Comparison of ENCODE assay signal across 16 mouse cellular contexts in genomic region chr19:27031030-27031700, GRCm38 (mm10).
DNase-seq lines count a peak whose midpoint lies in the region; ATAC-seq and TF ChIP-seq lines count a peak whose summit lies in the region.
"Had no signal": no experiment of that assay in that cellular context is flagged by ENCODE, and none has a peak within 500 bp of the region (broad histone marks: within the 10 kb centered on the region; RNA-seq: fewer than 3 reads in every experiment).

No protein-coding gene starts in this region.

- no peak overlapping the region for H3K27ac ChIP-seq in embryonic facial prominence, embryonic 14.5 days (replicated peaks; ENCODE audit: low read depth, low read length)
- no peak overlapping the region for H3K27ac ChIP-seq in embryonic facial prominence, embryonic 10.5 days (replicated peaks)
- peak overlapping the region; percentile 4; the same call in 1 of the 2 replicates for H3K27ac ChIP-seq in midbrain, embryonic 13.5 days
- H3K27ac ChIP-seq in midbrain, embryonic 11.5 days (ENCODE audit: low read depth, low read length), result no peak overlapping the region
- no peak overlapping the region for H3K27ac ChIP-seq in midbrain, postnatal 0 days (ENCODE audit: low read depth, low read length)
- H3K27ac ChIP-seq: embryonic facial prominence, embryonic 15.5 days; heart, embryonic 15.5 days; limb, embryonic 12.5 days had no signal

- H3K4me2 ChIP-seq in embryonic facial prominence, embryonic 14.5 days (ENCODE audit: low read depth, low read length), result no peak overlapping the region
- no peak overlapping the region for H3K4me2 ChIP-seq in midbrain, embryonic 13.5 days (replicated peaks)
- H3K4me2 ChIP-seq in midbrain, embryonic 11.5 days, result no peak overlapping the region
- H3K4me2 ChIP-seq in midbrain, postnatal 0 days (ENCODE audit: low read depth, low read length, poor library complexity, severe bottlenecking), result 0 out of 2 replicates have a peak overlapping the region, but pooled peaks have one; percentile 12
- H3K4me2 ChIP-seq: embryonic facial prominence, embryonic 15.5 days; heart, embryonic 15.5 days; limb, embryonic 12.5 days had no signal

- no peaks in the 10 kb centered on the region for H3K4me1 ChIP-seq in embryonic facial prominence, embryonic 14.5 days (ENCODE audit: control insufficient read depth, insufficient read depth, low read length)
- H3K4me1 ChIP-seq in embryonic facial prominence, embryonic 10.5 days, result no peaks in the 10 kb centered on the region
- 0 out of 2 replicates have a peak, but pooled peaks cover 2% of the 10 kb centered on the region for H3K4me1 ChIP-seq in midbrain, embryonic 13.5 days (replicated peaks)
- no peaks in the 10 kb centered on the region for H3K4me1 ChIP-seq in midbrain, embryonic 11.5 days (ENCODE audit: control insufficient read depth, insufficient read depth, low read length)
- no peaks in the 10 kb centered on the region; the same call in 1 of the 2 replicates for H3K4me1 ChIP-seq in midbrain, postnatal 0 days (ENCODE audit: insufficient read depth, low read length)
- H3K4me1 ChIP-seq: embryonic facial prominence, embryonic 15.5 days; limb, embryonic 12.5 days had no signal

- no peak for ATAC-seq in embryonic facial prominence, embryonic 14.5 days (ENCODE audit: low read depth)
- ATAC-seq in midbrain, embryonic 13.5 days, result peak; percentile 76
- no peak for ATAC-seq in midbrain, embryonic 11.5 days (ENCODE audit: low FRiP score)
- peak; percentile 68; the same call in 1 of the 2 replicates for ATAC-seq in midbrain, postnatal 0 days (ENCODE audit: low FRiP score)

- H3K9ac ChIP-seq in embryonic facial prominence, embryonic 14.5 days (ENCODE audit: low read depth, low read length), result no peak overlapping the region
- H3K9ac ChIP-seq in midbrain, embryonic 13.5 days (replicated peaks), result no peak overlapping the region
- no peak overlapping the region for H3K9ac ChIP-seq in midbrain, embryonic 11.5 days (ENCODE audit: low read length)
- no peak overlapping the region for H3K9ac ChIP-seq in midbrain, postnatal 0 days (replicated peaks; ENCODE audit: low read length, poor library complexity, severe bottlenecking)
- H3K9ac ChIP-seq: embryonic facial prominence, embryonic 15.5 days; heart, embryonic 15.5 days; limb, embryonic 12.5 days had no signal

- no peaks in the 10 kb centered on the region for H3K27me3 ChIP-seq in embryonic facial prominence, embryonic 14.5 days (replicated peaks; ENCODE audit: control insufficient read depth, insufficient read depth, low read length)
- no peaks in the 10 kb centered on the region for H3K27me3 ChIP-seq in embryonic facial prominence, embryonic 10.5 days (replicated peaks; ENCODE audit: low read depth, poor library complexity, severe bottlenecking)
- H3K27me3 ChIP-seq in midbrain, embryonic 13.5 days, result no peaks in the 10 kb centered on the region
- no peaks in the 10 kb centered on the region for H3K27me3 ChIP-seq in midbrain, embryonic 11.5 days (ENCODE audit: control insufficient read depth, insufficient read depth, low read length)
- H3K27me3 ChIP-seq in midbrain, postnatal 0 days (ENCODE audit: insufficient read depth, low read length), result no peaks in the 10 kb centered on the region
- H3K27me3 ChIP-seq: embryonic facial prominence, embryonic 15.5 days; heart, embryonic 15.5 days; limb, embryonic 12.5 days; megakaryocyte, embryonic 14.5 days had no signal

- WGBS in embryonic facial prominence, embryonic 14.5 days, result 70% methylated on average over 7 of the region's 7 CpGs
- WGBS in embryonic facial prominence, embryonic 10.5 days, result 84% methylated on average over 7 of the region's 7 CpGs
- WGBS in midbrain, embryonic 13.5 days, result 55% methylated on average over 7 of the region's 7 CpGs
- WGBS in midbrain, embryonic 11.5 days, result 79% methylated on average over 7 of the region's 7 CpGs
- 40% methylated on average over 7 of the region's 7 CpGs for WGBS in midbrain, postnatal 0 days

- TF ChIP-seq CTCF in midbrain, postnatal 0 days (IDR thresholded peaks at IDR 0.05), result no peak

- H3K36me3 ChIP-seq in embryonic facial prominence, embryonic 14.5 days (ENCODE audit: control insufficient read depth, insufficient read depth, low read length), result no peaks in the 10 kb centered on the region
- H3K36me3 ChIP-seq in embryonic facial prominence, embryonic 10.5 days (replicated peaks), result no peaks in the 10 kb centered on the region
- H3K36me3 ChIP-seq in midbrain, embryonic 13.5 days, result no peaks in the 10 kb centered on the region
- H3K36me3 ChIP-seq in midbrain, embryonic 11.5 days (ENCODE audit: control insufficient read depth, insufficient read depth, low read length), result no peaks in the 10 kb centered on the region
- no peaks in the 10 kb centered on the region for H3K36me3 ChIP-seq in midbrain, postnatal 0 days (ENCODE audit: insufficient read depth, low read length)
- H3K36me3 ChIP-seq: embryonic facial prominence, embryonic 15.5 days; heart, embryonic 15.5 days; limb, embryonic 12.5 days had no signal

- no peak overlapping the region for H3K4me3 ChIP-seq in embryonic facial prominence, embryonic 14.5 days (ENCODE audit: low read depth, low read length)
- no peak overlapping the region for H3K4me3 ChIP-seq in embryonic facial prominence, embryonic 10.5 days
- no peak overlapping the region for H3K4me3 ChIP-seq in midbrain, embryonic 13.5 days (replicated peaks)
- no peak overlapping the region for H3K4me3 ChIP-seq in midbrain, embryonic 11.5 days (ENCODE audit: low read depth, low read length)
- no peak overlapping the region for H3K4me3 ChIP-seq in midbrain, postnatal 0 days (ENCODE audit: low read depth, low read length)
- H3K4me3 ChIP-seq: embryonic facial prominence, embryonic 15.5 days; heart, embryonic 15.5 days; limb, embryonic 12.5 days; megakaryocyte, embryonic 14.5 days had no signal

- DNase-seq in embryonic facial prominence, embryonic 14.5 days (ENCODE audit: low spot score), result peak; percentile 14
- no peak for DNase-seq in embryonic facial prominence, embryonic 10.5 days (ENCODE audit: low spot score)
- DNase-seq in midbrain, embryonic 11.5 days (ENCODE audit: low spot score, missing footprints), result no peak
- DNase-seq in induced T-regulatory cell, adult 2 months (ENCODE audit: low read depth), result peak; percentile 24
- peak; percentile 50 for DNase-seq in midbrain, postnatal 0 days (ENCODE audit: low spot score)
- DNase-seq in ovary, postnatal 14 days (ENCODE audit: low spot score), result no peak
- no peak for DNase-seq in ovary, adult 18-20 months (ENCODE audit: low spot score)
- DNase-seq: adrenal gland, postnatal 10 days; B cell, adult 2 months; lung, adult 18-20 months; spleen, adult 18-20 months had no signal

- no peaks in the 10 kb centered on the region for H3K9me3 ChIP-seq in embryonic facial prominence, embryonic 14.5 days (ENCODE audit: control insufficient read depth, low read length)
- H3K9me3 ChIP-seq in embryonic facial prominence, embryonic 10.5 days, result no peaks in the 10 kb centered on the region
- H3K9me3 ChIP-seq in midbrain, embryonic 13.5 days, result no peaks in the 10 kb centered on the region
- no peaks in the 10 kb centered on the region for H3K9me3 ChIP-seq in midbrain, embryonic 11.5 days (ENCODE audit: control insufficient read depth, low read length)
- H3K9me3 ChIP-seq in midbrain, postnatal 0 days (ENCODE audit: low read length), result no peaks in the 10 kb centered on the region
- H3K9me3 ChIP-seq: embryonic facial prominence, embryonic 15.5 days; heart, embryonic 15.5 days; limb, embryonic 12.5 days; megakaryocyte, embryonic 14.5 days had no signal

Comparison
In these comparisons a context has a peak if more than half of its experiments do, and no peak if none do; other contexts are left out.
1. ATAC-seq: peak in midbrain, embryonic 13.5 days (single experiment) and midbrain, postnatal 0 days (single experiment); none in embryonic facial prominence, embryonic 14.5 days (single experiment) and midbrain, embryonic 11.5 days (single experiment).
2. DNase-seq: peak in embryonic facial prominence, embryonic 14.5 days (single experiment), induced T-regulatory cell, adult 2 months (single experiment) and midbrain, postnatal 0 days (single experiment); none in embryonic facial prominence, embryonic 10.5 days (single experiment), midbrain, embryonic 11.5 days (single experiment), ovary, postnatal 14 days (single experiment) and ovary, adult 18-20 months (single experiment).